Mouse (Mus musculus) layer of hippocampus, postnatal 10 days (tissue): Measurements from ENCODE around the gene Klf12. TPM values are rescaled to one million over a fixed set of nuclear protein-coding genes. Genes with fewer than 3 reads are reported as not detected.
"Not testable (repeated sequence)": the region's sequence is repeated elsewhere in the genome, so short reads cannot be mapped to it uniquely, and the experiment has no call there.

Source experiments
- DNase-seq, 2 experiments: peaks; one replicate each; pipeline ENCODE4 v3.0.0; 2021; ENCODE audit warnings: low spot score in 2 of 2
- total RNA-seq, 2 experiments: library from RNA; stranded (reverse); gene quantifications; 2 replicates each; pipeline ENCODE4 v1.2.3; 2021

Klf12 gene
- total RNA-seq, 2 experiments from 2014 or later = 36.1 to 39.5 TPM

DNA sequence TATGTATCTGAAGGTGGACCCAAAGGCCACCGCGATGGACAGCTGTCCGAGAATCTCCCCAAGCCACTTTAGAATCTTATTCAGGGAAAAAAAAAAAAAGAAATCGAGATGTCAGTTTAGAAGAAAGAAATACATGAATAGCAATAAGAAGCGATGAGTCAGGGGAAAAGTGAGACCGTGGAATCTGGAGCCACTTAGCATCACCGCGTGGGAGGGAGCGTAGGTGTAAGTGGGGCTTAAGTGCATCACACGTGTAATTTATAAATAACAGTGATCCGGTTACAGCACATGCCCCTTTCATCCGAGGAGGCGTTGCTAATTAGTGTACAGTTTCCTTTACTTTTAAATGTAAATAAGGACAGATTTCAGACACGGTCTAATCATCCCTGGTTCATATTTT is 390.4 kb downstream of the Klf12 start:
- DNase-seq = no peak

DNA sequence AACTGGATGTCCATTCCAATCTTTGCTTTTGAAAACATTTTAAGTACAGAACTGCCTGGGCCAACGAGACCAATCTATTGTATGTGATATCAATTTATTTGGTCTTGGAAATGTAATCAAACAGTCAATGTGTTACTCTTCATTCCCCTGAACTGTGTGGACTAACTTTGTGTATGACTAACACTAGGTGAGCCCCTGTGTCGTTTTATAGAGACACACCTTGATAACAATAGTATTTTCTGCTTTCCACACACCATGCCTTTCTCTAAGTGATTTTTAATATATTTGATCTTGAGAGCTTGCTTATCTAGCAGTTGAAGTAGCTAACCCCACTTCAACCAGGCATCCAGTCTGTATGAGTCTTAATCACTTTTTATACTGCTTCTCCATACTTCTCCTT is 398.0 kb downstream of the Klf12 start:
- no peak for DNase-seq

DNA sequence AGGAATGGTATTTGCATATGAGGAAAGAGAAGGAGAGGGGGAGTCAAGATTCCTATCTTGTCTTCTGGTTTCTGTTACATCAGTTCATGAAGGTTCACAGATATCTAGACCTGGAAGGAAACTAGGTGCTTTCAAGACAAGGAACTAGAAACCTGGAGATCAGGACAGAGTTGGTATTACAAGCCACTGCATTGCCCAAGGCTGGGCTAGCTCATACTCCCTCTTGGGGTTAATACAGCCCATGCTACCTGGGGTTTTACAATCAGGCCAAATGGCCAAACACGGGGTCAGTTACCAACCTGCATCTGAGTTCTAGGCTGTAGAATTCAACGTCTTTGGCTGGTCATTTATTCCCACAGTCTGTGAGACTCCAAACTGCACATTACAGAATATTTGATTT is 398.9 kb downstream of the Klf12 start:
- no peak for DNase-seq

DNA sequence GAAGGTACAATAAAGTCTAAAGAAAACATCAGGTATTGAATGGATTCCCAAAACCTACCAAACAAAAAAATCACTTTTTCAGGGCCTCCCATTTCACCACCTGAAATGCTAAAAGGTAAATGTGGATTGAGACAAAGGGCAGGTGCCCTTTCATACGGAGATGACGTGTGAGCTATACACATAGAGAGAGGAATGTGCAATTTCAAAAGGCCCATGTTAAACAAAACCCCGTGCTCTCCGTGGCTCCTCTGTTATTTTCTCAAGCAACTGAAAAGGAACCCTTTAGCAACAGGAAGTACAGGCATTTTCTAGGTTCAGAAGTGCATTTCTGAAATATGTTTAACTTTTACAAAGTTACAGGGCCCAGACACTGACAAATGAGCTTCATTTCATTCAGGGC is 399.4 kb downstream of the Klf12 start:
- no peak for DNase-seq

DNA sequence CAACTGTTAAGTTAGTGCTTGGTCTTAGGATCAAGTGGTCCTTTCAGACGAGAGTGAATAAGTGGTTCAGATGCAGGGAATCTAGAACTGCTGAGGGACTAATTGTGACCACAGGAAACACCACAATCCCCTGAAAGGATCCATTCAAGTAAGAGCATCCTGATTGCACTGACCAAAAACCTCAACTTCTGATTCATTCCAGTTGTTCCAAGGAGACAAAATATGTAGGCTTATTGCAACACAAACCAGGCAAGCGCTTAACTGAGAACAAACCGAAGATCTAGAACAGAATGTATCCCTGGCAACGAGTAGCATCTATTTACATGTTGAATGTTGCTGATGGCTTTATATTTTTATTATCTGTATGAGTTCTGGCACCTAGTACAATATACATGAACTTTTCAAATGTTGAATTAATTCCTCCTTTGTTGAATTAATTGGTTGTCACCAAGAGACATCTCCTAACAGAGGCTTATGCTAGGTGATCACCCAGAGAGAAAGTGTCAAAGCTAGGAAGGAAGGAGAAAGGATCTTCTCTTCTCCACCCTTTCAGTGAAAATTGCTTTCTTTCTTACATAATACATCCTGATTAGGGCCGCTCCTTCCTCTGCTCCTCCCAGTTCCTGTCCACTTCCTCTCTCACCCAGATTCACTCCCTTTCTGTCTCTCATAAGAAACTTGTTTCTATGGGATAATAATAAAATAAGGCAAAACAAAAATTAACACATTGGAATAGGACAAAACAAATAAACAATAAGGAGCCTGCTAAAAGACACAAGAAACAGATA is 407.5 kb downstream of the Klf12 start:
- DNase-seq = no peak

DNA sequence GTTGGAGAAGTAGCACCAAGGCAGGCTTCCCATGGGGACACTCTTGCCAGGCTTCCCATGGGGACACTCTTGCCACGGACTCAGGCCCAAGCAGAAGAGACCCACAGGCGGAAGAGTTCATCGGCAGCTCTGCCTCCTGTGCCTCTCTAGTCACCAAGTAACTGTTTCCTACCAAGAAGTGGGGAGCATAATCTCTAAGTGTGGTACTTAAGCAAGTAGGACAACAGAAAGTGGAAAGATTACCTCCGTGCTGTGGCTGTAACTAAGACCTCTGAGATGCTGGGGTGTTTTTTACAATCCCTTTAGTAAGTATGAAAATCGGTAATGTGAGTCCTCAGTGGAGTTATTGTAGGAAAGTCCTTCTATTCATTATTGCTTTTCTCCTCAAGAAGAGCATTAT is 410.8 kb downstream of the Klf12 start:
- no peak for DNase-seq

DNA sequence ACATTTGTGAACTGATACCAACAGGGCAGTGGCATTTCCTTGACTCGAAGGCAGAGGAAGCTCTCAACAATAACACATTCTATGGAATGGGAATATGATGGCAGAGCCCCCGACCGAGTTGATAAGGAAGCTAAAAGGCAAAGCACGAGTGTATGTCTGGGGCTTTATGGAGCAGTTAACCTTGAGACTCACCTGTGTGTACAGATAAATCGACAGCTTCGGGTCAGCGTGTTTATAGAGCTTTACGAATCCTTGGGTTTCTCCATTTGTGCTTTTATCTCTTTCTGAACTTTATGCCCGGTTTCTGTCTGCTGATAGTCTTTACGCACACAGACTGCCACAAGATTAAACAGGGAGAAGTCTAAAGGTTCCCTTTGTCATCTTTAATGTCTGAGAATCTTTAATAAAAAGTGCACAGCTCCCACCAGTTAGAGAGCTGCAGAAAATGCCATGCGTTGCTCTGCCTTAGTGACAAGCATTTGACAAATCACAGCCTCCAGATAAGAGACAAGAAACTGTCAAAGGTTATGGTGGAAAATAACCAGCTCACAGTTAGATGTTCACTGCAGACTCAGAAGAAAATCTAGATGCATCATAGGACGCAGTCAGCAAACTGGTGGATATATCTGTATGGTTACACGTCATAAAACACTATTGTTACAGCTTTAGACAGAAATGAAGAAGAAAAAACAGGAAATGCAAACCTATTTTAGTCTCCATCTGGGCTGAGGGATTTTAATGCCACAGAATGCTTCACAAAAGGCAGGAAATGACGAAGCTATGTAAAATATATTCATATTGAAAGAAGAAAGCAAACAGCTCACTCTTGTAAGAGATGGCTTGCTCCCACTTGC is 428.1 kb downstream of the Klf12 start:
- no peak for DNase-seq

DNA sequence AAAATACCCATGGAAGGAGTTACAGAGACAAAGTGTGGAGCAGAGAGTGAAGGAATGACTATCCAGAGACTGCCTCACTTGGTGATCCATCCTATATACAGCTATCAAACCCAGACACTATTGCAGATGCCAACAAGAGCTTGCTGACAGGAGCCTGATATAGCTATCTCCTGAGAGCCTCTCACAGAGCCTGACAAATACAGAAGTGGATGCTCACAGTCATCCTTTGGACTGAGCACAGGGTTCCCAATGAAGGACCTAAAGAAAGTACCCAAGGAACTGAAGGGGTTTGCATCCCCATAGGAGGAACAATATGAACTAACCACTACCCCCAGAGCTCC is 430.0 kb downstream of the Klf12 start:
- not testable (repeated sequence) for DNase-seq

DNA sequence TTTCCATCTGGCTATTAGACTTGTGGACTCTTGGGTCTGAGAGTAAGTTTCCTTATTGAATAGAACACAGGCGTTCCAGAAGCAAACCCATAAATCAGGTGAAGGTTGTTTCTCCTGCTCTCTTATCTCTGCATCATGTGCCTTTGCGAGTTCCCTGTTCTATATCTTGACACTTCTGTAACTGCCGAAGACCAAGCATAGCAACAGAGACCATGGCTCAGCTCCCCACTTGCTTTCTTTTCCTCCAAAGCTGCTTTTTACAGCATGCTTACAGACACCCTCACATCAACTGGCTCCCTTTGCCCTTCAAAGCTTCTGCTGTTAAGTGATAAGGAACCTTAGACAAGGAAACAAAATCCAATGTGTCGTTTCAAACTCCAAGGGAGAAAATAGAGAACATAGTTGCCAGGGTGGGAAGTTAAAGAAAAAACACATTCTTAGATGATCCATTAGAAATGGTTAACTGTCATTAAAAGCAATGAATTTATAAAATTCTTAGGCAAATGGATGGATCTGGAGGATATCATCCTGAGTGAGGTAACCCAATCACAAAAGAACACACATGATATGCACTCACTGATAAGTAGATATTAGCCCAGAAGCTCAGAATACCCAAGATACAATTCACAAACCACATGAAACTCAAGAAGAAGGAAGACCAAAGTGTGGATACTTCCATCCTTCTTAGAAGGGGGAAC is 430.6 kb downstream of the Klf12 start:
- not testable (repeated sequence) for DNase-seq

DNA sequence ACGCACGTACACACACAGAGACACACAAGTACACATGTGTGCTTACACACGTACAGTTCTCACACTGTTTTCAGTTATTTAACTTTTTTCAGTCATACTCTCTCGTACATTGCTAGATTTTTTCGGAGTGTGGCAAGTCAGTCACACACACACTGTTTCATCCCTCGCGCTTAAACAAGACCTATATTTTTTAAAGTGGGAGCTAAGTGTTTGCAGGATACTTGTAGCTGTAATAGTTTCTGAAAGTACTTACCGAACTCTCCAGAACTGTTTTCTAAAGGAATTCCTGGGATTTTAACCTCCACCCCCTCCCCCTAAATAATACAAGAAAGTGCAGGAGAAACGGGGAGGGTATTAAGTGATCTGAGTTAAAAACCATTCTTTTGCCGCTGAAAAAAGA is 434.1 kb downstream of the Klf12 start:
- no peak for DNase-seq

DNA sequence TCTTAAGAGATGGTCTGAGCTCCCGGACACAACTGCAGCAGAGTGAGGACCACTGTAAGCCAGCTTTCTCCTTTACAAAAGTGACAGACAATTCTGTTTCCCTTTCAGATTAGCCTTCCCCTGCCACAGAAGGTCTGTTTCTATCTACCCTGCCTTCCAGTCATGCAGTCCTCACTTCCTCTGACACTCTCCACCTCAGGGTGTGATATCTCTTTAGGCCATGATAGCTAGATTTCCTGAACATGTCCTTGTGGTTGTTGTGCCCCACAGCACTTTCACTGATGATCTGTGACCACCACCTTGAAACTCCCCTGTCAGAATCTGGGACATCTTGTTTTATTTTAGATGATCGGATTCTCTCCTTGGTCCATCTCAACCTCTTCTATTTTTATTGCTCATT is 437.0 kb downstream of the Klf12 start:
- no peak for DNase-seq

DNA sequence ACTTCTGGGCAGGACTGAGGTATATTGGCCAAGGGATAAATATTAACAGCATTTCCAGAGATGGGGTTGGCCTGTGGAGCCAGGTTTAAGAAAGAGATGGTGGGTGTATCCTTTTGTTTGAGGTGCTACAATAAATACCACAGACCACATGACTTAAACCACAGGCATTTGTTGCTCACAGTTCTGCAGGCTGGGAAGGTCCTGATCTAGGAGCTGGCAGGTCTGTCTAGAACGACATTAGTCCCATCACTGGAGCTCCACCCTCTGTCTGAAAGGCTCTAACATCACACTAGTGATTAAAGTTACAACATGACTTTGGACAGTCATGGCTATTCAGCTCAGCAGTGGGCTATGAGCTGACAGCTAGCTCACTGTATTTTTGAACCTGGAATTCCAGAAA is 457.8 kb downstream of the Klf12 start:
- DNase-seq = no peak
